Mouse (Mus musculus) liver, embryonic 16.5 days (tissue): ENCODE results near the gene Slc38a11. TPM values are rescaled to one million over a fixed set of nuclear protein-coding genes. Genes with fewer than 3 reads are reported as not detected.

Experiments used
- ATAC-seq: fragments of 200-750 bp; cut with Nextera tagmentation; 2 replicates; pipeline ENCODE4 v1.8.0; 2017; ENCODE audit warnings: low read depth, mild to moderate bottlenecking, moderate number of reproducible peaks, moderate library complexity
- H3K27ac ChIP-seq: fragments of 300-500 bp; sonication (generic); 2 replicates; pipeline ENCODE4 v1.5.1; 2014; ENCODE audit warnings: mild to moderate bottlenecking, low read length
- H3K27me3 ChIP-seq: fragments of 300-500 bp; sonication (generic); 2 replicates; pipeline ENCODE4 v1.6.1; 2014; ENCODE audit warnings: low read depth, low read length, mixed read lengths; ENCODE audit not compliant: control insufficient read depth, insufficient read depth
- H3K36me3 ChIP-seq: fragments of 300-500 bp; sonication (generic); 2 replicates; pipeline ENCODE4 v1.6.1; 2014; ENCODE audit warnings: mild to moderate bottlenecking; ENCODE audit not compliant: control insufficient read depth, insufficient read depth
- H3K4me1 ChIP-seq: fragments of 300-500 bp; sonication (generic); 2 replicates; pipeline ENCODE4 v1.6.1; 2014; ENCODE audit warnings: low read depth, low read length, mixed read lengths; ENCODE audit not compliant: control insufficient read depth
- H3K4me2 ChIP-seq: fragments of 300-500 bp; sonication (generic); 2 replicates; pipeline ENCODE4 v1.6.1; 2014; ENCODE audit warnings: low read depth, low read length, mixed read lengths
- H3K4me3 ChIP-seq: fragments of 300-500 bp; sonication (generic); 2 replicates; pipeline ENCODE4 v1.5.1; 2014; ENCODE audit warnings: low read depth, mild to moderate bottlenecking, low read length
- H3K9ac ChIP-seq: fragments of 300-500 bp; sonication (generic); 2 replicates; pipeline ENCODE4 v1.6.1; 2014; ENCODE audit warnings: low read depth, low read length
- H3K9me3 ChIP-seq: fragments of 300-500 bp; sonication (generic); replicated peaks from 2 replicates; pipeline ENCODE4 v1.6.1; 2016; ENCODE audit warnings: low read length; ENCODE audit not compliant: control insufficient read depth
- WGBS: fragments of 180-500 bp; shearing (Covaris S2); extraction: QIAGEN DNeasy Blood & Tissue Kit; methylation state at CpG from one replicate; pipeline ENCODE4 v1.1.7; 2014; ENCODE audit not compliant: insufficient replicate concordance; 5-methylcytosine and 5-hydroxymethylcytosine counted together
- polyA plus RNA-seq: library from polyadenylated mRNA; unstranded; fragments of >200 nt; fragmentation: Nextera tagmentation; extraction: Ambion mirVana; gene quantifications from 2 replicates; pipeline ENCODE4 v1.2.1, GENCODE M21; 2015

Slc38a11 gene
- 0.09 TPM in 1 of 2 replicates, not detected in the other for polyA plus RNA-seq

DNA sequence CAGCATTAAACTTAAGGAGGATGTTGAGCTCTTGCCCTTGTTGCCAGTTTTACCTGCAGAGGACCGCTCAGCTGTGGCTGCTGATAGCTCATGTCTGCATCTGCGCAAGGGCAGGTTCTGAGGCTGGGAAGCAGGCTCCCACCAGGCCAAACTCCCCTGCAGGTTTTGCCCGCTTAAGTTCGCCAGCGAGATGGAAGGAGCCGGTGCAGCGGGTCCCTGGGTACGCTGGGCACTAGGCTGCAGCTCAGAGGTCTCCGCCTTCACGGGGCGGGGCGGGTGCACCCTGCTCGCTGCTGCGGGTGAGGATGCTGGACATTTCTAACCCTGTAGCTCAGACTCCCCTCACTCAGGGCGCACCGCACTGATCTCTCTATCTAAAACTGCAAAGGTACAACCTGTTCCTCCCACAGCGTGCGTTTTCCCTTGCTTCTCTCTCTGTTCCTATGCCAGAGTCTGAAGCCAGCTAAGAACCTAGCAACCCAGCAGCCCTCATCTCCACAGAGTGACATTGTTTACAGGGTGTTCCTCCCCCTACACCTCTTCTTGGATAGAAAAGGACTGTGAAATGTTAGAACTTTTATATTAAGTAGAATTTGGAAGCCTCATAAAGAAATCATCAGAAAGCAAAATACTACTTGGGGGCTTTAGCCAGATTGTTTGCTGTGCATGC, at the start of gene Slc38a11:
Gene Slc38a11 (minus strand): TSS at position 207 of the 670 bp plus-strand sequence.
- Histone ChIP-seq H3K27me3 (no peaks in the 10 kb centered on the region), H3K9me3 (no peaks in the 10 kb centered on the region), H3K4me3 (no peak within 1 kb of the TSS), H3K4me1 (no peaks in the 10 kb centered on the region), H3K9ac (no peak within 1 kb of the TSS), H3K4me2 (no peak within 1 kb of the TSS), H3K36me3 (no peaks in the 10 kb centered on the region), H3K27ac (no peak within 1 kb of the TSS)
- ATAC-seq = no peak
- WGBS = 7% methylated on average over 18 of the region's 18 CpGs

DNA sequence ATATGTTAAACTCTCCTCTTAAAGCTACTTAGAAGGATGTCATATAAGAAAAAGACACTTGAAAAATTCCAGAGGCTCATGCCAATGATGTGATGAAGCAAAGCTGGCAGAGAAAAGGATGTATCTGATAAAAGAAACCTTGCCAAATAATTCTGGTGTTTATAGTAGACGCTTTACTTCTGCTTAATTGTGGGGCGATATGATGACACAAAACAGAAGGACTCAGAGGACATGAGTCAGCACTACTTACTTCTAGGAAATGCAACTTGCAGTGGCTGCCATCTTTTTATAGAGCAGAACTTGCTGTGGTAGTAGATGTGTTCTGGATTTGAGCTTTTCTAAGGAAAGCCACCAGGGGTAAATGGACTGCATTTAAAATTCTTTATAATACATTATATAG, 43.3 kb upstream of the Slc38a11 start:
- Histone ChIP-seq H3K27ac (no peak overlapping the region), H3K4me1 (no peaks in the 10 kb centered on the region), H3K9ac (no peak overlapping the region), H3K36me3 (no peaks in the 10 kb centered on the region), H3K4me3 (no peak overlapping the region), H3K4me2 (no peak overlapping the region), H3K9me3 (no peaks in the 10 kb centered on the region), H3K27me3 (no peaks in the 10 kb centered on the region)
- ATAC-seq = no peak
- 21% methylated on average over 2 of the region's 2 CpGs for WGBS

DNA sequence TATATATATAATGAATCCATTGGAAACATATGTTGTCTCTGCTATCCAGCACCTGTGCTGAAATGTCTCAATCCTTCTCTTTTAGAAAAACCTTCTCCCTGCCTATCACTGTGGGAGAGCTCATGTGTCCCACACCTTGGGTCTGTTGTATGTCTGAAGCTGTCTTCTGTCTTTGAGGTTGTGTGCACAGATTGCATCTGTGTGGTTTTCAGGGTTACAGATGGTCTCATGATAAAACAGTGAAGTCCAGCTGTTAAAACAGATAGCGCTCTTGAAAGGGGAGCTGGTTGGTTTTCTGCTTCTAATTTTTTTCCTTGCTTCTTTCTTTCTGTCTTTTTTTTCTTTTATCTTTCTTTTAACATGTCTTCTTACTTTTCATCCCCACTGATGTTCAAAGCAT, 41.6 kb upstream of the Slc38a11 start:
- Histone ChIP-seq H3K36me3 (no peaks in the 10 kb centered on the region), H3K27me3 (no peaks in the 10 kb centered on the region), H3K9ac (no peak overlapping the region), H3K27ac (no peak overlapping the region), H3K4me1 (no peaks in the 10 kb centered on the region), H3K4me2 (no peak overlapping the region), H3K4me3 (no peak overlapping the region), H3K9me3 (no peaks in the 10 kb centered on the region)
- ATAC-seq = no peak
- WGBS = 45% methylated on average over 1 of the region's 1 CpGs

DNA sequence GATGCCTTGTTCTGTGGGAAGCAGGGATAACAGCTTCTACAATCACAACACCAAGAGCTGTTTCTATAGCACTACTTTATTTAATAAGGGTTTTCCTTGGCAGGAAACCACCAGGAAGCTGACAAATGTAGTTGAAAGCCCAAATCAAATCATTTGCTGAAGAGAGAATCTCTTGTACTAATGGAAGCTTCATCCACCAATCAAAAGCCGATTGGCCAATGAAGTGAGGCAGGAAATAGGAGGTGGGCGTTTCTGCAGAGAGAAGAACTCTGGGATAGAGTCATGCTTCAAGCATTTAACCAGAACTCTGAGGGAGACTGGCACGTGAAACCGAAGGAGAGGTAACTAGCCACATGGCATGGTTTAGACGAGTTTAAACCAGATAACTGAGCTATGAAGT, 38.2 kb upstream of the Slc38a11 start:
- H3K4me1 ChIP-seq = no peaks in the 10 kb centered on the region
- H3K4me3 ChIP-seq = no peak overlapping the region
- H3K27ac ChIP-seq = no peak overlapping the region
- 51% methylated on average over 5 of the region's 5 CpGs for WGBS
- H3K4me2 ChIP-seq = no peak overlapping the region
- no peaks in the 10 kb centered on the region for H3K9me3 ChIP-seq
- H3K36me3 ChIP-seq = no peaks in the 10 kb centered on the region
- no peaks in the 10 kb centered on the region for H3K27me3 ChIP-seq
- no peak overlapping the region for H3K9ac ChIP-seq
- no peak for ATAC-seq

DNA sequence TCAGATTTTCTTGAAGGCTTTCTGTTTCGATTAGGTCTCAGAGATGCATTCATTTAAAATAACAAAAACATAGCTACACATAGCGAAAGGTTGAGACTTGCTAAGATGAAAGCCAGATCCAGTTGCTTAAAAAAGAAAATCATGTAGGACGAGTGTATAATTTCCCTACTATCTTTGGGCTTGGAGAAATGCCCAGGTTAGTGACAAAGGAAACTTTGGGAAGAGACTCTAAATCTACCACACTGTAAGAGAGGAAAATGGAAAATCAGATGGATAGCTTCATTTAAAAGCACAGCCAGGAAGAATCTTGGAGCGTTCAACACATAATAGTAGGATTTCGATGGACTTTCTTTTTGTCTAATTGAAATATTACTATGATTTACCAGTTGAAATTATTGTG, 36.1 kb upstream of the Slc38a11 start:
- no peak overlapping the region for H3K27ac ChIP-seq
- no peak overlapping the region for H3K4me2 ChIP-seq
- H3K9me3 ChIP-seq = no peaks in the 10 kb centered on the region
- H3K4me1 ChIP-seq = no peaks in the 10 kb centered on the region
- no peak overlapping the region for H3K4me3 ChIP-seq
- whole genome bisulfite sequencing = 65% methylated on average over 5 of the region's 5 CpGs
- H3K36me3 ChIP-seq = no peaks in the 10 kb centered on the region
- H3K9ac ChIP-seq = no peak overlapping the region
- no peak for ATAC-seq
- H3K27me3 ChIP-seq = no peaks in the 10 kb centered on the region

DNA sequence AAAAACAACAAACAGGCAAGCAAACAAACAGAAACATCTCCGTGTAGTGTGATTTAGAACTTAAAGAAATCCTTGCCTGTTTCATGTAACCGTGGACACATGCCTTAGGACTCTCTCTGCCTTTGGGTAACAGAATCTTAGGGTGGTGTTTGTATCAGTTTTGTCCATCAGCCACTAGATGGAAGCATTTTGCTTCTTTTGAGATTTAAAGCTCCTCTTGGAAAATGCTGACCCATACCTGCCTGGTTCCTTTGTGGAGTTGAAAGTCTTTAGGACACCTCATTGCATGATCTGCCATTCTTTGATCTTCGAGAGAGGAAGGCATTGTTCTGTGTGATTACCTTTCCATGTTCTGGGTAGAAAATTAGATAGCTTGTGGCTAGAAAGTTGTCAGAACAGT, 32.3 kb upstream of the Slc38a11 start:
- ATAC-seq = no peak
- 15% methylated on average over 3 of the region's 3 CpGs for WGBS
- no peaks in the 10 kb centered on the region for H3K9me3 ChIP-seq
- no peak overlapping the region for H3K4me3 ChIP-seq
- H3K4me2 ChIP-seq = no peak overlapping the region
- no peak overlapping the region for H3K9ac ChIP-seq
- H3K27me3 ChIP-seq = no peaks in the 10 kb centered on the region
- no peaks in the 10 kb centered on the region for H3K4me1 ChIP-seq
- no peaks in the 10 kb centered on the region for H3K36me3 ChIP-seq
- H3K27ac ChIP-seq = no peak overlapping the region

DNA sequence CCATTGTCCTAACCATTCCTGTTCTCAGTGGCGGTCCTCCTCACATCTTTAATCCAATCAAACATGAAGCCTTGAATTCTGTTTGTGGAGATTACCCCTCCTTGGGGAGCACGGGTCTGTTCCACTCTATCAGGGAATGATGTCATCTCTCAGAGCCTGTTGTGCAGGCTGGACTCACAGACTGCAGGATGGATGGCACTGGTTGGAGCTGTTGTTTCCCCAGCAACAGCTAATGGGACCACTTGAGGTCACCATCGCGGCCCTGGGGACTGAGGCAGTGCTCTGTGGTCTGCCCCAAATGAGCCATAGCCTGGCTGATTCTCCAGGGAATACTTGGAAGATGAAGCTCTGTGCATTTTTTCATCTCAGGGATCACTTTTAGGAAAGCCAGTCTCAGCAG, 29.2 kb upstream of the Slc38a11 start:
- Histone ChIP-seq H3K4me1 (no peaks in the 10 kb centered on the region), H3K27ac (no peak overlapping the region), H3K9me3 (no peaks in the 10 kb centered on the region), H3K4me3 (no peak overlapping the region), H3K4me2 (no peak overlapping the region), H3K9ac (no peak overlapping the region), H3K27me3 (no peaks in the 10 kb centered on the region), H3K36me3 (no peaks in the 10 kb centered on the region)
- ATAC-seq = no peak
- 63% methylated on average over 4 of the region's 4 CpGs for WGBS

DNA sequence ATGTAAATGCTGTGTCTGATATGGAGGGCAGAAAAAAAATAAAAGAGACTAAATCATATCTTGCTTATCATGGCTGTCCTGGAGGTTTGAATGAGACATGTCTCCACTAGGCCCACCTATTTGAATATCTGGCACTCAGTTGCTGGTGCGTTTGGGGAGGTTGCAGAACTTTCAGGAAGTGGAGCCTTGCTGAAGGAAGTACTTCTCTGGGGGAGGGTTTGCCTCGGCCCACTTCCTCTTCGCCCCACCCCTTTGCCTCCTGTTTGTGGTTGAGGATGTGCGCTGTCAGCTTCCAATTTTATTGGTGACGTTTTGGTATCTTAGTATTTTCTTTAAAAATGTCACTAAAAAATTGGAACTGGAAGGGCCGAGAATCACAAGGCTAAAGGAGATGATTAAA, 27.5 kb upstream of the Slc38a11 start:
- ATAC-seq = no peak
- Histone ChIP-seq H3K27ac (no peak overlapping the region), H3K36me3 (no peaks in the 10 kb centered on the region), H3K9ac (no peak overlapping the region), H3K4me2 (no peak overlapping the region), H3K4me1 (no peaks in the 10 kb centered on the region), H3K4me3 (no peak overlapping the region), H3K27me3 (no peaks in the 10 kb centered on the region), H3K9me3 (no peaks in the 10 kb centered on the region)
- WGBS = 34% methylated on average over 6 of the region's 6 CpGs

DNA sequence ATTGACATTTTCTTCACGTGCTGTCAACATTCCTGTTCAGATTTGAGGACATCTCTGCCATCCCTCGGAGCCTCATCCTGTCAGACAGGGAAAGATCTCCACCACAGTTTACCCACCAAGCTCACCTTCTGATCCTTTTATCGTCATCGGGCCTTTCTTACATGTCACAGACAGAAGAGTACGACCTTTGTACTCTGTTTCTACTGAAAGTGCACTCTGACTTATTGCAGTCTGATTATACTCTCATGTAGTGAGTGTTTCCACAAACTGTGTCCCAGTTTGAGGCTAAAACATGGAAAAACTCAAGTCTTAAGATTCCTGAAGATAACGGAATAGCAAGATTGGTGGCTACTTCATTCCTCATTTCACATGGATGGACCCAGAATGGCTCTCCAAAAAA, 21.0 kb upstream of the Slc38a11 start:
- WGBS = 54% methylated on average over 6 of the region's 6 CpGs
- Histone ChIP-seq H3K27ac (no peak overlapping the region), H3K4me3 (no peak overlapping the region), H3K9me3 (no peaks in the 10 kb centered on the region), H3K27me3 (no peaks in the 10 kb centered on the region), H3K9ac (no peak overlapping the region), H3K4me1 (no peaks in the 10 kb centered on the region), H3K36me3 (no peaks in the 10 kb centered on the region), H3K4me2 (no peak overlapping the region)
- ATAC-seq = no peak
